Mouse (Mus musculus) kidney, adult 11 months (tissue): ENCODE results near the gene Rbbp5.

Source experiments
- DNase-seq: peaks from one replicate; pipeline ENCODE4 v3.0.0; 2022

Rbbp5 gene

DNA sequence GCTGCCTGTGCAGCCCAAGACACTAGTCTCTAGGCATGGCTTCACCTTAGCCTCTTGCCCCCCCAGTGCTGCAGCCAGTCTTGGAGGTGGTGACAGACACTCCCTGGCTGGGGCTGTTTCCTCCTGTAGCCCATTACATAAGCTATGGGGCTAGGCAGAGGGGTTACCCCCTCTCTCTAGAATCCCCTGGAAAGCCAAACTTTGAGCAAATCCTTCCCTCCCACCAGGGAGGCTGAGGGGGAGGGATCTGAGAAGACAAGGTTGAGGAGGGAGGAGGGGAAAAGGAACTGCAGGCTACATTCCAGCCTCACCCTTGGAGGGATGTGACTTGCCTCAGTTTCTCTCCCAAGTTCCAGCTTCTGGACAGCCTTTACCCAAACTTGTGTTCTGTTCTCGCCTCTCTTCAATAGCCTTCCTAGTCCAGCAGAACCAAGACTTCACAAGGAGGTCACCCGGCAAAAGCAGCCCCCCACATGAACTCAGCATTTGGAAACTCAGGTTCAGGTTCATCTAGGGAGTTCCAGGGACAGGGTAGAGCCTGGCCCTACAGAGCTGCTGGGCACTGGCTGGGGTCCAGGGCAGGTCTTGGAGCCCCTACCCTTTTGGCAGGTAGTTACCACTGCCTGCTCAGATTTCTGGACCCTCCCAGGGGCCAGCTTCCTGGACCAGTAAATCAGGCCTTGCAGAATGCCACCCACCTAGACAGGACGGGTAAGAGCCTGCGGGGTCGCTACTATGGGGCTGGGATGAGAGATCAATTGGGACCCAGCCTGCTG is 64.8 kb downstream of the Rbbp5 start:
- no peak for DNase-seq

DNA sequence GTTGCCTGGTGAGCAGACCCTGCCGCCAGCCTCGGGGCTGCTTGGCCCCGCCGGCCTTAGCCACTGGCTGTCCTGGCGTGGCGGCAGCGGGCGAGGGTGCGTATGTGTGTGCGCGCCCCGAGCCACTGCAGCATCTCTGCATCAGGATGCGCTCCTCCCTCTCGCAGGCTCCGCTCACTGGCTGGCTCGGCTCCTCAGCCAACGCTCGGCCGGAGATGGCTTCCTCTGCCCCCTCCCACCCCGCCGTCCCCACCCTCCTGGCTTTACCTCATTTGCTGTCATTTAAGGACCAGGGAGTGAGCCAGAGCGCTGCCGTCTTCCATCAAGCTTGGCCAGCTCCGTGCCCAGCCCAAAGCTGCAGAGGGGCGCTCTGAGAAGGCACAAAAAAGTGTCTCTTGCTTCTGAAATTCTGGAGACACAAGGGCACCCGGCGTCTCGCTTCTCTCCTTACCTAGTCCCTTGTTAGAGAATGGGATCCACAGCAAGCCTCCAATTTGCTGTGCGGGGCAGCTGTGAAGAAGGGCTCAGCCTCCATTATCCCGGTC is 65.7 kb downstream of the Rbbp5 start, which contains the start of gene Cntn2:
Gene Cntn2 (minus strand): TSS at position 495 of the 545 bp plus-strand sequence.
- no peak for DNase-seq

DNA sequence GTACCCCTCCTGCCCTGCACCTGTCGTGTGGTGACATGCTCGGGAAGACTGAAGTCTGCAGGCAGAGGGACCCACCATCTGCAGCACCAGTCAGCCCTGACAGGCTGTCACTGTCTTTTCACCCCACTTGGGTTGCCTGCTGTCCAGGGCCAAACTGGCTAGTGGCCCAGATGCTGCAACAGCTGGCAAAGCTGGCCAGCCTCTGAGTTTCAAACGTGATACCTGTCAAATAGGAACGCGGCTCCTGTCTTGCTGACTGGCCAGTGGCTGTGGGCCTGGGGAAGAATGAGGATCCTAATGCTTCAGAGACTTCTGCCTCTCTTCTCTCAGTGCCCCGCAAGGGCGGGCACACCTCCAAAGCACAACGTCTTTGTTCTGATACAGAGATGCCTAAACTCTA is 66.6 kb downstream of the Rbbp5 start:
- no peak for DNase-seq
